Mouse (Mus musculus): ENCODE results near the gene Ophn1. TPM values are rescaled to one million over a fixed set of nuclear protein-coding genes. Genes with fewer than 3 reads are reported as not detected.

Ophn1 gene
- polyA plus RNA-seq, 1 experiment from 2014 or later, result 10.9 TPM

GRCm38 (mm10) chrX:98904226-98904625, 13.4 kb upstream of the Ophn1 start:
- Histone ChIP-seq H3K36me3 (ENCODE audit: insufficient read depth, low read length) (no peaks in the 10 kb centered on the region), H3K4me3 (replicated peaks; ENCODE audit: low read depth, low read length) (no peak overlapping the region), H3K9ac (ENCODE audit: low read depth, low read length) (no peak overlapping the region), H3K9me3 (replicated peaks; ENCODE audit: low read length) (no peaks in the 10 kb centered on the region), H3K27me3 (ENCODE audit: insufficient read depth, low read length) (no peaks in the 10 kb centered on the region), H3K4me2 (ENCODE audit: low read length) (no peak overlapping the region), H3K4me1 (replicated peaks; ENCODE audit: insufficient read depth, low read length) (no peaks in the 10 kb centered on the region), H3K27ac (no peak overlapping the region)
- TF ChIP-seq CTCF (IDR thresholded peaks at IDR 0.05; ENCODE audit: low read depth), result no peak
- DNase-seq (ENCODE audit: low spot score) (no peak), ATAC-seq (replicated peaks; ENCODE audit: low FRiP score, low read depth) (no peak)
- 81% methylated on average over 6 of the region's 6 CpGs for WGBS

DNA sequence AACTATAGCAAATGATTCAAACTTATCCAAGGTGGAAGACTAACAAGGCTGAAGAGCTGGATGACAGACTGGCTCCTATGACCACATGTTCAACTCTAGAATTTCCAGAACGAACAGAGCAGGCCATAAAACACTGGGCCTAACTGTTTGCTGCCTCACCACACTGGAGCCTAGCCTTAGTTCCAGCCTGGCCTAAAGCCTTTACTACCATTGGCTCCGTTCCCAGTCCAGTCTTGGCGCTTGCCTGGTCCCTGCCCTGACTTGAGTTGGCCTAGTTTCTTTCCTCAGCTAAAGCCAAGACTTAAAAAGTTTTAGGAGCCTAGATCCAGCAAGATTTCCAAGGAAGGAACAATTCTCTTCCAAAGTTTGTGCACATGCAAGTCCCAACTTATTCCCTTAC, 7.5 kb upstream of the Ophn1 start:
- DNase-seq (ENCODE audit: low spot score) (no peak), ATAC-seq (replicated peaks; ENCODE audit: low FRiP score, low read depth) (no peak)
- no peak for TF ChIP-seq CTCF (IDR thresholded peaks at IDR 0.05; ENCODE audit: low read depth)
- Histone ChIP-seq H3K9ac (ENCODE audit: low read depth, low read length) (no peak overlapping the region), H3K4me3 (replicated peaks; ENCODE audit: low read depth, low read length) (no peak overlapping the region), H3K4me1 (replicated peaks; ENCODE audit: insufficient read depth, low read length) (no peaks in the 10 kb centered on the region), H3K27ac (no peak overlapping the region), H3K9me3 (replicated peaks; ENCODE audit: low read length) (no peaks in the 10 kb centered on the region), H3K27me3 (ENCODE audit: insufficient read depth, low read length) (no peaks in the 10 kb centered on the region), H3K4me2 (ENCODE audit: low read length) (no peak overlapping the region), H3K36me3 (ENCODE audit: insufficient read depth, low read length) (no peaks in the 10 kb centered on the region)
- WGBS, result 62% methylated on average over 3 of the region's 3 CpGs

DNA sequence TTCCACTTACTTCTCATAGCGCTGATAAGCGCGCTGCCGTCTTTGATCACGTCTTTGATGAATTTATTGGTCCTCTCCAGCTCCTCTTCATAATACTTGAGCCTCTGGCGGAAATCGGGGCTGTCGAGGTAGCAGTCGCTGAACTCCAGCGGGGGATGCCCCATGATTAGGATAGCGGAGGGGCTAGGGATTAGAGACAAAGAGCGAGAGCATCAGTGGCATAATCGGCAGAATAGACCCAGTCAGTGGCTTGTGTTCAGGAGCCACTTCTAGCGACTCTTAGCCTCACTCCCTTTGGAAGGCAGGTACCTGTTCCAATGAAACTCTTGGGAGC, 786 bp downstream of the Ophn1 start:
- no peaks in the 10 kb centered on the region for H3K4me1 ChIP-seq (replicated peaks; ENCODE audit: insufficient read depth, low read length)
- H3K4me2 ChIP-seq (ENCODE audit: low read length), result peak overlapping the region; percentile 63
- ATAC-seq (replicated peaks; ENCODE audit: low FRiP score, low read depth), result no peak; the same call in 1 of the 2 replicates
- no peak for DNase-seq (ENCODE audit: low spot score)
- peak overlapping the region; percentile 70 for H3K27ac ChIP-seq
- no peak for TF ChIP-seq CTCF (IDR thresholded peaks at IDR 0.05; ENCODE audit: low read depth)
- peak overlapping the region; percentile 57 for H3K4me3 ChIP-seq (replicated peaks; ENCODE audit: low read depth, low read length)
- 23% methylated on average over 14 of the region's 14 CpGs for WGBS
- no peaks in the 10 kb centered on the region for H3K27me3 ChIP-seq (ENCODE audit: insufficient read depth, low read length)
- no peaks in the 10 kb centered on the region for H3K9me3 ChIP-seq (replicated peaks; ENCODE audit: low read length)
- peak overlapping the region; percentile 52 for H3K9ac ChIP-seq (ENCODE audit: low read depth, low read length)
- H3K36me3 ChIP-seq (ENCODE audit: insufficient read depth, low read length), result no peaks in the 10 kb centered on the region

DNA sequence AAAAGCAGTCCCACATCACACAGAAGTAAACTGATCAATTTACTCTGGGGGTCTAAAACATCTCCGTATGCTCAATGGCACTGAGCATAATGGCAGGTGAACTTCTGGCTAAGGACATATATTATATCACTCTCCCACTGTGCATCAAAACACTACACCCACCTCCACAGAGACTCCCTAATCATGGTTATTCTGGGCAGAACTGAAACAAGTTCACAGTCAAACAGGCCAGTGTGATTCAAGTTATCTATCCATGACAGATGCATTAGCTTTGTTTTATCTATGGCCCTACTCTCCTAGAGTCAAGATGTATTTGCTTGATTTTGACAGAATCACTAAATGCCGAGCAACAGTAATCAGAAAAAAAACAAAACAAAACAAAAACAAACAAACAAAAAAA, 8.8 kb downstream of the Ophn1 start:
- no peaks in the 10 kb centered on the region for H3K27me3 ChIP-seq (ENCODE audit: insufficient read depth, low read length)
- no peak overlapping the region for H3K4me3 ChIP-seq (replicated peaks; ENCODE audit: low read depth, low read length)
- TF ChIP-seq CTCF (IDR thresholded peaks at IDR 0.05; ENCODE audit: low read depth), result no peak
- no peak overlapping the region for H3K4me2 ChIP-seq (ENCODE audit: low read length)
- no peaks in the 10 kb centered on the region for H3K4me1 ChIP-seq (replicated peaks; ENCODE audit: insufficient read depth, low read length)
- DNase-seq (ENCODE audit: low spot score), result no peak
- WGBS, result 82% methylated on average over 2 of the region's 2 CpGs
- H3K9me3 ChIP-seq (replicated peaks; ENCODE audit: low read length), result no peaks in the 10 kb centered on the region
- no peak overlapping the region for H3K27ac ChIP-seq
- H3K9ac ChIP-seq (ENCODE audit: low read depth, low read length), result no peak overlapping the region
- ATAC-seq (replicated peaks; ENCODE audit: low FRiP score, low read depth), result no peak
- no peaks in the 10 kb centered on the region for H3K36me3 ChIP-seq (ENCODE audit: insufficient read depth, low read length)

- no peaks in the 10 kb centered on the region for H3K36me3 ChIP-seq (ENCODE audit: insufficient read depth, low read length)
- H3K9me3 ChIP-seq (replicated peaks; ENCODE audit: low read length), result no peaks in the 10 kb centered on the region
- H3K4me3 ChIP-seq (replicated peaks; ENCODE audit: low read depth, low read length), result no peak overlapping the region
- TF ChIP-seq CTCF (IDR thresholded peaks at IDR 0.05; ENCODE audit: low read depth), result no peak
- no peak for DNase-seq (ENCODE audit: low spot score)
- no peaks in the 10 kb centered on the region for H3K4me1 ChIP-seq (replicated peaks; ENCODE audit: insufficient read depth, low read length)
- H3K27ac ChIP-seq, result no peak overlapping the region
- H3K4me2 ChIP-seq (ENCODE audit: low read length), result no peak overlapping the region
- 85% methylated on average over 2 of the region's 2 CpGs for WGBS
- no peak overlapping the region for H3K9ac ChIP-seq (ENCODE audit: low read depth, low read length)
- ATAC-seq (replicated peaks; ENCODE audit: low FRiP score, low read depth), result no peak
- H3K27me3 ChIP-seq (ENCODE audit: insufficient read depth, low read length), result no peaks in the 10 kb centered on the region
Observed at GRCm38 (mm10) chrX:98881085-98881484, 9.7 kb downstream of the Ophn1 start.

DNA sequence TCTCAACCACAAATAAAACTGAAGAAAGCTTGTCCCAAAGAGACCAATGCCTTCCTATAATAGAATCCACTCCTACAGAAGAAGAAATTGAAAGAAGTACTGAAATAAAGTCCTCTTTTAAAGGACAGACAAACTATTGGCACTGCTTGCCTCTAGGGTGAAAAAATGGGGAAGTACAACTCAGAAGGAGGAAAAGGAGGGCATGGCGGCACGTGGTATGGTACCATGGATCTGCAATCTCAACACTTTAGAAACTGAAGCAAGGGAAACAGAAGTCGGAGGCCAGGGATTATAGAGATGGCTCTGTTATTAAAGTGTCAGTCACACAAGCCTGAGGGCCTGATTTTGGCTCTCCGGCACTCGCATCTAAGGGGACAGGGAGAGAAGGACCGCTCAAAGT, 10.5 kb downstream of the Ophn1 start:
- Histone ChIP-seq H3K36me3 (ENCODE audit: insufficient read depth, low read length) (no peaks in the 10 kb centered on the region), H3K27ac (no peak overlapping the region), H3K9me3 (replicated peaks; ENCODE audit: low read length) (no peaks in the 10 kb centered on the region), H3K4me1 (replicated peaks; ENCODE audit: insufficient read depth, low read length) (no peaks in the 10 kb centered on the region), H3K4me2 (ENCODE audit: low read length) (no peak overlapping the region), H3K9ac (ENCODE audit: low read depth, low read length) (no peak overlapping the region), H3K27me3 (ENCODE audit: insufficient read depth, low read length) (no peaks in the 10 kb centered on the region), H3K4me3 (replicated peaks; ENCODE audit: low read depth, low read length) (no peak overlapping the region)
- no peak for TF ChIP-seq CTCF (IDR thresholded peaks at IDR 0.05; ENCODE audit: low read depth)
- ATAC-seq (replicated peaks; ENCODE audit: low FRiP score, low read depth), result no peak
- WGBS, result 89% methylated on average over 6 of the region's 6 CpGs
- DNase-seq (ENCODE audit: low spot score), result no peak

DNA sequence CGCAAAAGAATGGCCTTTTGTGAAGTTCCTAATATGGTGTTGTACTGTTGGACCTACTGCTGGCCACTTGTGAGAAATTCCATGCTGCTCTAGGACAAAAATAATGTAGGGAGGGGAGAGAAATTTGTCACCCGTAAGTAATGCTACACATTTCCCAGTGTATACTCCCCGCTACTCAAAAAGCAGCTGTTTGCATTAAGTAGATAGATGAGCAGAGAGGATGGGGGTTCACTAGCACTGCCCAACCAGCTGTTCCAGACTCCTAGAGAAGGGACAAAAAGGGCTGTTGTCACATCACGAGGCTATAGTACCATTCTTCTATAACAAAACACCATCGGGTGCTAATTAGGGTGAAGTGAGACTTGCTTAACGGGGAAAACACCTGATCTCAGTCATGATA, 15.7 kb downstream of the Ophn1 start:
- no peak for TF ChIP-seq CTCF (IDR thresholded peaks at IDR 0.05; ENCODE audit: low read depth)
- DNase-seq (ENCODE audit: low spot score) (no peak), ATAC-seq (replicated peaks; ENCODE audit: low FRiP score, low read depth) (no peak)
- Histone ChIP-seq H3K4me3 (replicated peaks; ENCODE audit: low read depth, low read length) (no peak overlapping the region), H3K27ac (no peak overlapping the region), H3K9ac (ENCODE audit: low read depth, low read length) (no peak overlapping the region), H3K36me3 (ENCODE audit: insufficient read depth, low read length) (no peaks in the 10 kb centered on the region), H3K4me2 (ENCODE audit: low read length) (no peak overlapping the region), H3K9me3 (replicated peaks; ENCODE audit: low read length) (no peaks in the 10 kb centered on the region), H3K27me3 (ENCODE audit: insufficient read depth, low read length) (0 out of 2 replicates have a peak, but pooled peaks cover 3% of the 10 kb centered on the region), H3K4me1 (replicated peaks; ENCODE audit: insufficient read depth, low read length) (no peaks in the 10 kb centered on the region)
- WGBS, result 69% methylated on average over 6 of the region's 6 CpGs

Measured in kidney, postnatal 0 days (tissue).